ENCODE assay signal across 11 mouse cellular contexts in genomic region chr17:88330129-88330528, GRCm38 (mm10).
A peak's percentile ranks its signal among the peaks of the same experiment; 100 is the strongest.
DNase-seq lines count a peak whose midpoint lies in the region; ATAC-seq and TF ChIP-seq lines count a peak whose summit lies in the region.
"Had no signal": no experiment of that assay in that cellular context is flagged by ENCODE, and none has a peak within 500 bp of the region (broad histone marks: within the 10 kb centered on the region; RNA-seq: fewer than 3 reads in every experiment).

No protein-coding gene starts in this region.

- H3K9ac ChIP-seq in lung, embryonic 14.5 days = no peak overlapping the region
- H3K9ac ChIP-seq in stomach, postnatal 0 days (ENCODE audit: low read length) = no peak overlapping the region
- H3K9ac ChIP-seq: hindbrain, embryonic 14.5 days; limb, embryonic 15.5 days had no signal

- peak in 1 of 2 experiments; percentile 42 for DNase-seq in cerebellum, adult 2 months
- DNase-seq in cerebellum, adult 9-11 months = no peak
- DNase-seq in heart, postnatal 4 days = peak; percentile 13
- no peak for DNase-seq in heart, postnatal 10 days
- no peak for DNase-seq in lung, embryonic 14.5 days
- no peak for DNase-seq in lung, postnatal 36 days
- no peak for DNase-seq in stomach, postnatal 0 days (ENCODE audit: low spot score)
- DNase-seq in left cerebral cortex, adult 9 months (ENCODE audit: low spot score in 2 of 2) = no peak

- no peak overlapping the region for H3K4me2 ChIP-seq in lung, embryonic 14.5 days
- no peak overlapping the region for H3K4me2 ChIP-seq in stomach, postnatal 0 days (replicated peaks; ENCODE audit: low read depth)
- H3K4me2 ChIP-seq: hindbrain, embryonic 14.5 days; limb, embryonic 15.5 days had no signal

- peaks cover 14% of the 10 kb centered on the region for H3K4me1 ChIP-seq in cerebellum, adult 2 months (ENCODE audit: control insufficient read depth, insufficient read depth, low read length)
- H3K4me1 ChIP-seq in lung, embryonic 14.5 days (ENCODE audit: insufficient read depth) = no peaks in the 10 kb centered on the region
- no peaks in the 10 kb centered on the region; the same call in 1 of the 2 replicates for H3K4me1 ChIP-seq in stomach, postnatal 0 days (replicated peaks; ENCODE audit: control insufficient read depth, insufficient read depth)

- TF ChIP-seq EP300 in stomach, postnatal 0 days (optimal IDR thresholded peaks at IDR 0.05) = no peak

- 54% methylated on average over 2 of the region's 2 CpGs for WGBS in cerebellum, adult 2 months
- WGBS in lung, embryonic 14.5 days = 85% methylated on average over 2 of the region's 2 CpGs
- 86% methylated on average over 2 of the region's 2 CpGs for WGBS in stomach, postnatal 0 days

- no peak for TF ChIP-seq POLR2A in cerebellum, adult 2 months (IDR thresholded peaks at IDR 0.05; ENCODE audit: borderline replicate concordance, insufficient read depth, low read length)

- no peaks in the 10 kb centered on the region for H3K27me3 ChIP-seq in cerebellum, adult 2 months (ENCODE audit: control insufficient read depth, insufficient read depth, low read length)
- H3K27me3 ChIP-seq in lung, embryonic 14.5 days (ENCODE audit: insufficient read depth, low read length) = no peaks in the 10 kb centered on the region
- H3K27me3 ChIP-seq in stomach, postnatal 0 days (ENCODE audit: control insufficient read depth, insufficient read depth, low read length) = no peaks in the 10 kb centered on the region
- H3K27me3 ChIP-seq: limb, embryonic 15.5 days had no signal

- H3K4me3 ChIP-seq in cerebellum, adult 2 months (replicated peaks; ENCODE audit: insufficient read depth, low read depth, low read length) = no peak overlapping the region
- no peak overlapping the region for H3K4me3 ChIP-seq in lung, embryonic 14.5 days (ENCODE audit: low read depth, low read length)
- H3K4me3 ChIP-seq in stomach, postnatal 0 days (ENCODE audit: low read depth, low read length) = no peak overlapping the region
- H3K4me3 ChIP-seq: forebrain, embryonic 10.5 days; limb, embryonic 15.5 days had no signal

- ATAC-seq in lung, embryonic 14.5 days (ENCODE audit: insufficient read depth) = peak; percentile 30; the same call in 1 of the 2 replicates
- no peak for ATAC-seq in stomach, postnatal 0 days (ENCODE audit: low FRiP score, low TSS enrichment)

- no peaks in the 10 kb centered on the region for H3K9me3 ChIP-seq in lung, embryonic 14.5 days (ENCODE audit: low read depth, low read length)
- 0 out of 2 replicates have a peak, but pooled peaks cover 2% of the 10 kb centered on the region for H3K9me3 ChIP-seq in stomach, postnatal 0 days (ENCODE audit: control insufficient read depth, low read length)
- H3K9me3 ChIP-seq: limb, embryonic 15.5 days had no signal

- no peaks in the 10 kb centered on the region for H3K36me3 ChIP-seq in lung, embryonic 14.5 days (ENCODE audit: insufficient read depth)
- no peaks in the 10 kb centered on the region for H3K36me3 ChIP-seq in stomach, postnatal 0 days (ENCODE audit: control insufficient read depth, insufficient read depth, low read length)
- H3K36me3 ChIP-seq: limb, embryonic 15.5 days had no signal

- peak; percentile 43 for TF ChIP-seq CTCF in cerebellum, adult 2 months (IDR thresholded peaks at IDR 0.05; ENCODE audit: borderline replicate concordance, insufficient read depth, low read depth, low read length)
- TF ChIP-seq CTCF in lung, embryonic 14.5 days (IDR thresholded peaks at IDR 0.05; ENCODE audit: low read depth) = peak; percentile 48
- peak; percentile 47 for TF ChIP-seq CTCF in stomach, postnatal 0 days (IDR thresholded peaks at IDR 0.05; ENCODE audit: low read depth)

- intact Hi-C loops in heart, postnatal 10 days (cut with DNase I) = no loop called here

- no peak overlapping the region; the same call in 1 of the 2 replicates for H3K27ac ChIP-seq in cerebellum, adult 2 months (ENCODE audit: insufficient read depth, low read length)
- no peak overlapping the region for H3K27ac ChIP-seq in lung, embryonic 14.5 days (ENCODE audit: low read depth)
- H3K27ac ChIP-seq in stomach, postnatal 0 days (replicated peaks) = no peak overlapping the region
- H3K27ac ChIP-seq: forebrain, embryonic 10.5 days; hindbrain, embryonic 14.5 days; limb, embryonic 15.5 days had no signal
